Mouse (Mus musculus) R1 (cell line): ENCODE data around the gene Pdcl3.

Experiments
- DNase-seq: peaks from one replicate; pipeline ENCODE4 v3.0.0-alpha.2; 2018; ENCODE audit warnings: low read depth, low spot score

The Pdcl3 gene

DNA sequence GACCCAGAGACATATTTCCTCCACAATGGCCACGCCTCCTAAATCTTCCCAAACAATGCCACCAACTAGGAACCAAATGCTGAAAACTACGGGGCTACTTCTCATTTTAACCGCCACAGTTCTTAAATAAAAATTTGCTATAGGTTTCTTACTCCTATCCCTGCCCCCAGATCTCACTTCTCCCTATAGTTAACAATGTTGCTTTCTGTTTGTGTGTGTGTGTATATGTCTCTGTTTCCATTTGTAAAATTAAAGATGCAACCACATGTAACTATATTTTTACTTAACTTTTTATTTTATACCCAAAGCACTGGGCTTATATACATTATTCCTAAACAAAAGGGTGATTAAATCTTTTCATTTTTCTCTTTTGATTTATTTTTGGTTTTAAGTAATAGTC, at the start of gene Pdcl3:
Gene Pdcl3 (plus strand): TSS at position 301 of the 400 bp plus-strand sequence.
- DNase-seq, result no peak

DNA sequence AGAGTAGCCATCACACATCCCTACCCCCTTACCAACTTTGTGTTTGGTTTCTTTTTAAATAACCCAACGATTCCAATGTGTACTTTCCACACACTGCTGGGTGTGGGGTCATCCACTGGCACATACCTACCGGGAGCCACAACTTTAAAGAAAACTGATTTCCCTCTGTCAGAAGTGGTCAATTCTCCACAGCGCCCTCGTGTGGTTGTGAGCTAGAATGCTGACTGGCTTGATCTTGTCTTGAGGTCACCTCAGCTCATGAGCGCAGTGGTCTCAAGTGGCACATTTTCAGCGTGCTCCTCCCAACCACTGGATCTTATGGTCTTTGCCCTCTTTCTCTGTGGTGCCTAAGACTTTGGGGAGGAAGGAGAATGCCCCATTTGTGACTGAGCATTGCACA, 48.6 kb upstream of the Pdcl3 start:
- peak; percentile 84 for DNase-seq

DNA sequence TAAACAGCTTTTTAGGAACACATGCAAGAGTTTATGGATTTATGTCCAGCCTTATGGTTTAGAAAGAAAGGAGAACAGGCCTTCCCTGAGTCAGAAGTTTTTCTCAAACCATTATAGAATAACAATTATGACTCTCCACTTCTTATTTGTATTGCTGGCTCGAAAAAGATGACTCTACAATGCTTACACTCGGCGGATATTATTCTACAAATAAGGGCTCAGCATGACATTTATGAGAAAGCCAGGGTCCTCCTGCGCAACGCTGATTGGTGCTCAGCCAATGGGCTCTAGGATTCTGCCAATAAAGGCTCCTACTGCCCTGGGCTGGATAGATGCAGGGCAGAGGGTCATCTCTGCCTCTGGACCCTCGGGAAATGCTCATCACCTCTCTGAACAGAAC, 46.6 kb upstream of the Pdcl3 start, which contains the start of gene Nms:
Gene Nms (plus strand): TSS at position 301 of the 400 bp plus-strand sequence.
- no peak for DNase-seq

DNA sequence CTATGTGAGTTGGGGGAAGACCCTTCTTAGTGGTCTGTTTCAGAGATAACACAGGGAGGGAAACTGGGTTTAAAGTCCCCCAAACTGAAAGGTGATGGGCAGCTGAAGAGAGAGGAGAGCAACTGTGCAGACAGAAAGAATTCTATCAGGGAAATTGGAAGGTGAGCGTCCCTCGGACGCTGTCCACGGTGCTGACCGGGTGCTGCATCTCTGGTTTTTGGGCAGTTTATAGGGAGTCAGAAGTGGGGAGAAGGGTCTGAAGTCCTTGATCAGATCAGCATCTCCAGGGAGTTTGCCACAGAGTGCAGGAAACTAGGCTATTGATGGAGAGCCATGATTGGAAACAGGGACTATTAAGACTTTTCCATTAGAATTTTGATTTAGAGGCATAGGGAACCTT, 45.8 kb upstream of the Pdcl3 start:
- peak; percentile 33 for DNase-seq

DNA sequence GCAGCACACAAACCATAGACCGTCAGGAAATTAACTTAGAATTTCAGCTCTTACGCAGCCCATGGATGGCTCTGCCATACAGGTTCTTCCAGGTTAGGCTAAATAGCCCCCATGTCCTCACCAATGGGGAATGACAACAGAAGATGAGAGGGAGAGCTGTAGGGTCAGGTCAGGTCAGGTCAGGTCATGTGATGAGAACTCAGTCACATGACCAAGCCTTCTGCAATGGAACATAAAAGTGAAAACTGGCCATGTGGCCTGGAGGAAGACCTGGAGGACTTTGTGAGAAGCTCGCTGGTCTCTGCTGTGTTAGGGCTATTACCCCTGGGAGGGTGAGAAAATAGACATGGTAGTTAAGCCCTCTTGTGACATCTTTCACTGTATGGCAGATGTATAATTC, 29.0 kb upstream of the Pdcl3 start:
- DNase-seq, result no peak

DNA sequence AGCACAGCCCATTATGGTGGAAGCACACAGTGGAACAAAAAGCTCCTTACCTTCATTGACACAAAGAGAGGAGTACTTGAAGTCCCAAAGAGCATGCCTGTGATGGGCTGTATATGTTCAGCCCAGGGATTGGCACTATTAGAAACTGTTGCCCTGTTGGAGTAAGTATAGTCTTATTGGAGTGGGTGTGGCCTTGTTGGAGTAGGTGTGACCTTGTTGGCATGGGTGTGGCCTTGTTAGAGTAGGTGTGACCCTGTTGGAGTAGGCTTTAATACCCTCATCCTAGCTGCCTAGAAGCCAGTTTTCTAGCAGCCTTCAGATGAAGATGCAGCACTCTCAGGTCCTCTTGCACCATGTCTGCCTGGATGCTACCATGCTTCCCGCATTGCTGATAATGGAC, 16.3 kb upstream of the Pdcl3 start:
- DNase-seq, result peak; percentile 36

DNA sequence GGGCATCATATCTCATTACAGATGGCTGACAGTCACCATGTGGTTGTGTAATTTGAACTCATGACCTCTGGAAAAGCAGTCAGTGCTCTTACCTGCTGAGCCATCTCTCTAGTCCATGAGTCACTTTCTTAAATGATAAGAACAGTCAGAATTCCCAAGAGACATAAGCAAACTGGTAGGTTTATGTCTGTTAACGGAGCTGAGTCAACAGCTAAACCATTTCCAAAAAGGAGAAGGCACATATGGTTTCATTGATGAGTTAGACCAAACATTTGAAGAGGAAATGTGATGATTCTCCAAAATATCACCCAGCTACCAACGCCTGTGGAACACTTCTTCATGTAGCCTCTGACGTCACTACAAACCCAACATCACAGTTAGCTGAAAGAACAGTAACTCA, 13.7 kb upstream of the Pdcl3 start:
- no peak for DNase-seq

DNA sequence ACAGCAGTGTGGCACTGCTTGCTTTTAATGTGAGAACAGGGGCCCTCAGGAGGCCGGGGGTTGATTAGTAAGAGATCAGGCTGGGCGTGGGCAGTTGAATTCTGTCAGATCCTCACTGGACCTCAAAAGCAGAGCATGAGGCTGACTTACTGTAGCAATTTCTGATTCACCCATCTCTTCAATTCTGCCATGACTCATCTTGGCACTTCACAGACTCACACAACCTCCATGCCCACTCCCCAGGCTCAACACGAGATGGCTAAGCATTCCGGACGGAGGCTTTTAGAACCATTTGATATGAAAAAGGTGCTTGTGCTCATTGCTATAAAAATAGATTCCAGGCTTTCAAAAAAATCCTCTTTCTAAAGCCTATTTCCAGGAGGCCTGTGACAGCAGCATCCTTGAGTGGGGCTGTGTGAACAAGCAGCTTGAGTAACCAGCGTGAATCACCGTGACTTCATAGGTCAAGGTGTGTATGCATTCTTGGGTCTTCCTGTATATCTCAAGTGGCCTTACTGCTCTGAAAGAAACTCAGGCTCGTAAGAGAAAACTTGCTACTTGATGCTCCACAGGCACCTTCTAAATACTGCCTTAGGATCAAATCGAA, 12.3 kb upstream of the Pdcl3 start:
- DNase-seq, result no peak

DNA sequence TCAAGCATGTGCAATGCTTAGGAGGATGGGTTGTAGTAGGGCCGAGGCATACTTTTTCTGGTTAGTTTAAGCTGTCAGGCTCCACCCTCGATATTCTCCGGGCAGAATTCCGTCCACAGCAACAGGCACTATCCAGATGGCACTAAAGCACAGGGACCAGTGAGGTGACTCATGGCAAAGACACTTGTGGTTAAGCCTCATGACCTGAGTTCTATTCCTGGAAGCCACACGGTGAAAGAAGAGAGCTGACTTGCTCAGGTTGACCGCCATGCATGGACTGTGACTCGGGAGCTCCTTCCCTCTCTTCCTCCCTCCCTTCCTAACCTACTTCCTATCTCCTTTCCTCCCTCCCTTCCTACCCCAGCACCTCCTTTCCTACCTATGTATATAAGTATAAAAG, 5.5 kb upstream of the Pdcl3 start:
- DNase-seq, result no peak

DNA sequence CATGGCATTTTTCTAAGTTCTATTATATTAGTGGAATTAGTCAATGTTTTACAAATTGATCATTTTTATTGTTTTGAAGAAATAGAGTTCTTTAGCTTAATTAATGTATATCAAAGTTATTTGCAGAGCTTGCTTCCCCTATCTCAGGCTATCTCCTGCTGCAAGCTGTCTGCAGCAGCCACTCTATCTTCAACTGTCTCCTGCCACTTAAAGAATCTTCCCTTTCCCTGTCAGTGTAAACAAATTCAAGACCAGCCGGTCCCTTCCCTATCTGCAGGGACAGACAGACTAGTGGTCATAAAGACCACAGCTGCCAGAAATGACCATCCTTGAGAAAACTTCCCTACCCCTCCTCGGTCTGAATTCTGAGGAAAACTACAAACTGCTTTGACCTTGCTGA, 1.5 kb upstream of the Pdcl3 start:
- DNase-seq, result no peak

DNA sequence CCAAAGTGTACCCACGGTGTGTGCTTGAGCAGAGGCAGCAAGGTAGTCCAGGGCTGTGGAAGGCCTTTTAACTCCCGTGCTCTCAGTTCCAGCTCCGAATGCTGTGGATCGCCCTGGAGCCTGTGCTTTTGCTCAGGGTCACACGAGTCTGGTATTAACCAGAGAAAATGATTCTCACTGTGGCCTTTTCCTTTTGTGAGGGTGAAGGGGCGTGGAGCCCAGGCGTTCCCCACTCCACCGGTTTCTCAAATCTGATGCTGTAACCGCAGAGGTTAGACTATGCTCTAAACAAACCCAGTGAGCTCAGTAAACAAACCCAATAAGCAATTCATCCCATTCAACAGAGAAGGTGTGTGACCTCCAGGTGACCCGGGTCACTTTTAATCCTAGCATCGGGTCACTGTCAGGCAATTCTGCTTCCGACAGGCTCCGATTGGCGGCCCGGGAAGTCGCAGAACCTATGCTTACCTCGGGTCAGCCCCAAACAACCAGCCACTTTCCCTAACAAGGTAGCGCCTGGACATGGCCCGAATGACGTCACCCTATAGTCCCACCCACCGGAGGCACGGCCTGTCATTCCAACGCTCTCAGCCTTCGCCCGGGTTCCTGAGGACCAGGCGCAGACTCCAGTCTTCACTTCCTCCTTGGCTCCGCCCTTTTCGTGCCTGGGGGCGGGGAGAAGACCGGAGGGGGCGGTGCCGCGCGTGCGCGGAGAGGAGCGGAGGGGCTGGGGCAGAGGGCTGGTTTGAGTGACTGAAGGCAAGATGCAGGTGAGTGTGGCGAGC, 1.9 kb downstream of the Pdcl3 start:
- peak; percentile 98 for DNase-seq

DNA sequence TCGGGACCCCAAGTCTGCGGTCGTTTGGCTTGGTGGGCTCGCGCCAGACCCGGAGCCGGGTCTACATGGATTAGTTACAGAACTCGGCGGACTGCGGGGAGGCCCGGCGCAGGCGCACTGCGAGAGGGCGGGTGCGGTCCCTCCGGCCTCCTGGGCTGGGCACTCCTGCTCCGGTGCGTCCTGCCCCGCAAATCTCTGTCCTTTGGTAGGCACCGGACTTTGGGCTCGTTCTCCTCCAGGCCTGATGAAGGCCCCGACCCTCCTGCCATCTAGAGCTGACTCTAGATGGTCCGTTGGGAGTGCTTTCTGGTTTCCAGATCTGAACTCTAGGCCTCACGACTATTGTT, 2.4 kb downstream of the Pdcl3 start:
- no peak for DNase-seq

DNA sequence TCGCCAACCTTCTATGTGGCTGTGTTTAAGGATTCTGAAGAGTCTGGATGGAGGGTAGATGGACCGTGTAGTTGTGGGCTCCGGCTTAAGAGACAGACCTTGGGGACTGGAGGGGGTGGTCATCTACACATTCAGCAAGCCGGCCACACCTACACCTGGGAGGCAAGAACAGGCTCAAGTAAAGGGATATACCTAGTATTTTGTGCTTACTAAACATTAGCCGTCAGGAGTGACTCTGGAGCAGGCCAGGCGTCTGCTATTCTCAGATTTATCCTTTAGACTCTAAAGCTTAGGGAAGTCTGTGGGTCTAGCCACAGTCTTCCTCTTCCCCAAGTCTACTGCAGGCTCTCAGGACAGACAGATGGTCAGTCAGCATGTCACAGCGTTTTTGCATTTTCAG, 2.9 kb downstream of the Pdcl3 start:
- DNase-seq, result no peak

DNA sequence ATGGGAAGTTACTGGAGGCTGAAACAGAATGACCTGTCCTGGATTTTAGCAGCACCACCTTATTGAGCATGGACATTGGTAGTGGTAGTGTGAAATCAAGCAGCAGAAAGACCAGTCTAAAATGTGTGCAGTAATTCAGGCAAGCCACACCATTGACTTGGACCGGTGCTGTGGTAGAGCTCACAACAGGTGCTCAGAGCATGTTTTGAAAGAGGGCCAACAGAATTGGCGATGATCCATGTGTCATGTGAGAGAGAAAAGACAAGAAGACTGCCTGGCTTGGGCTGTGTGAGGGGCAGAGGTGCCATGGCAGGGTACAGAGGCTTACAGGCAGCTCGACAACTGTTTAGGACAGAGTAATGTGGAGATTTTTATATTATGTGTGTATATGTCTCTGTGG, 7.0 kb downstream of the Pdcl3 start:
- no peak for DNase-seq

DNA sequence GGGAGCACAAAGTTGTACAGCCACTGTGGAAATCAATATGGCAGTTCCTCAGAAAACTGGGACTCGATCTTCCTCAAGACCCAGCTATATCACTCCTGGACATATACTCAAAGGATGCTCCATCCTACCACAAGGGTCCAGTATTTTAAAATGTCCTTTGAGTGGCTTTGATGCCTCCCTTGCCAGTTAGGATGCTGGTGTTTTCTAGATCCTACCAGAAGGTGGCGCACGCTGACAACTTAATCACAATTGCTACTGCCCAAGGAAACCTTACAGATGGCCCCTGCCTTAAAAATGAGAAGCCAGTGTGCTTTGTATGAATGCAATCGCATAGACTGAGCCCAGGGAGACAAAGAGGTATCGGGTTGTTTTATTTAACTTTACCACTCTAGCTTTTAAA, 15.7 kb downstream of the Pdcl3 start:
- peak; percentile 77 for DNase-seq

DNA sequence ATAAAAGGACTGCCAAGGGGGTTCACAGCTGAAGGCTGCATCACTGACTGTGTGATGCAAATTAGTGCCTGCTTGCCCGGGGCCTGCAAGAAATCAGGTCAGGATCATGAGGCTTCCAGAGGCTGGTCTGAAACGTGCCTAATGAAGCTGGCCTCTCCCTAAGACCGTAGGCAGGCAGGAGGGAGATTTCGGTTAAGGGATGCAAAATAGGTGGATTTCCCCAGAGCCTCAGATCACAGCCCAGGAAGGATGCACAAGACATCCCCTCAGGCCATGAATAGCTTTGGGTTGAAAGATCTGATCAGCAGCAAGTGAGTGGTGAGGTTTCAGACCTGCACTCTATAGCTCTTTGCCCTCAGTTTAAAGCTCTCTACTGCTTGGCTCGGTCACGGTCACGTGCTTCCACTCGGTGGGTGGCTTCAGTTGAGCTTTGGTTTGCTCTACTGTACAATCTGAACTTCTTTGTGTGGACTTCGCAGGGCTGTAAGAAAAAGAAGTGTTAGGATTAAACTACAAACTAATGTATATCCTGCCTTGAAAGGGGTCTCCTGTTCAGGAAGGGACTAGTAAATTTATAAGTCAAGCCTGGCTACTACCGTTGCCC, 20.4 kb downstream of the Pdcl3 start:
- DNase-seq, result no peak

DNA sequence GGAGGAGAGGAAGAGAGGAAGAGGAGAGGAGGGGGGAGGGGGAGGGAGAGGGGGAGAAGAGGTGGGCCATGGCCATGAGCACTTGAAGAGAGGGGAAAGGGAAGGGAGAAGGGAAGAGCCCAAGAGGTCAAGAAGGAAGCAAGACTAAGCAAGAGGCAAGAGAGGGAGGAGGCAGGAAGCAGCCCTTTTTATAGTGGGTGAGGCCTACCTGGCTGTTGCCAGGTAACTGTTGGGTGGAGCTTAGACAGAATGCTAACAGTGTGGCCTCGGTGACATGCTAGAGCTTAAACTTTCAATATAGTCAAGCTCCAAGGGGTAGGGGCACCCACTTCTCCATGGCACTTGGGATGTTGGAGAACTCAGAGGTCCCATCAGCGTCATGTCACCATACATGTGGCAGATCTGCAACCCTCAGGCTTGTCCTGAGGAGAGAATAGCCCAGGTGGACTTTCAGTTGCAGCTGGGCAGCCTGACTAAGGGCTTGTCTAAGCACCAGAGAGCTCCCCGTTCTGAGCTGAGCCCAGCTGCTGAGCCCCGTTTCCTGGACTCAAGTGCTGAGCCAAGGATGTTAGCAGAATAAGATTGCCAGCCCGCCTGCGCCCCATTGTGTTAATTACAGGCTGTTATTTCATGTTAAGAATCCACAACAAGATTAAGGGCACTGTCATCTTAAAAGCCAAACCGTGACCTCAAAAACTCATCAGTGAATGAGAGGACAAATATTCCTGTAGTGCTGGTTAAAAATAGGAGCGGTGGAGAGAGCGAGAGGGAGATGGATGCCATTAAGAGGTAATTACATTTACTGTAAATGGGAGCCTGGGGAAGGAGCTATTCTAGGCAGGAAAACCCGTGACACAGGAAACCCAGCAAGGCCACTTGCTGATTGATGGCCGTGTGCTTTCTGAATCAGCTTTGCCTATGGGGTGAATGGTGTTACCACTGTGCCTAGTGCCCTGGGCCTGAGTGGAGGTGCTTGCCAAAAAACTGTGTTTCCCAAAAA, 21.7 kb downstream of the Pdcl3 start:
- DNase-seq, result peak; percentile 32

DNA sequence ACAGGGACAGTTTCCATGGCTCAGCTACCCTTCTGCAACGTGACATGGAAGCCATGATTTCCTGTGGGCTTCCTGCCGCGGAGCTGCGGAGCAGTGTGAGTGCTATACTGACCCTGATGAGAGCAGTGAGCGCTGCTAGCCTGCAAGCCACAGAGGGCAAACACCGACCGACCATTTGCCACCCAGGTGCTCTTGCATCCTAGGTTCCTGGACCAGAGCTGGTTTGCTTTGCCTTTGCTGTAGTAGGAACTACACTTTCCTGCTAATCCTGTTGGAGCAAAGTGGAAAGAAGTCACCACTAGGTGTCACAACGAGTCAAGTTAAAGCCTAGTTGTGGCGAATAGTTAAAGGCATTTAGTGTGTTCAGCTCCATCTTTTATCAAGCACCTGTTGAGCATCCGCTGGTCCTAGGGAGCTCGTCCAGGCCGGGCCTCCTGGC, 25.2 kb downstream of the Pdcl3 start:
- DNase-seq, result peak; percentile 81

DNA sequence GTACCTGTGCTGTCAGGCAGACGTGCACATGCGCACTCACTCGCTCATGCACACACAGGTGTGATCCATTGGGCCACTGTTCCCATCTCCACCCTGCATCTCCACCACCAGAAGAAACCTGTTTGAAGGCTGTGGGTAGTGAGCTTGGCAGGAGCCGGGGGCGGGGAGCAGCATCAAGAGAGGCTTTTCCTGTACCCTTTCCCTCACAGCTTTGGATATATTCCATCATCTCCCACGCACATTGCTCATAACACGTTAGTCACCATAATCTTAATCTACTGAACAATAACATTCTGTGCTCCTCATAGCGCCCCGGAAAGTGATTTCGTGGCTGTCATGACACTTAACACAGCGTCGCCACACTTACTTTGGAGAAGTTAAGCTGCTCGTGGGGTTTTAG, 27.2 kb downstream of the Pdcl3 start:
- DNase-seq, result no peak

DNA sequence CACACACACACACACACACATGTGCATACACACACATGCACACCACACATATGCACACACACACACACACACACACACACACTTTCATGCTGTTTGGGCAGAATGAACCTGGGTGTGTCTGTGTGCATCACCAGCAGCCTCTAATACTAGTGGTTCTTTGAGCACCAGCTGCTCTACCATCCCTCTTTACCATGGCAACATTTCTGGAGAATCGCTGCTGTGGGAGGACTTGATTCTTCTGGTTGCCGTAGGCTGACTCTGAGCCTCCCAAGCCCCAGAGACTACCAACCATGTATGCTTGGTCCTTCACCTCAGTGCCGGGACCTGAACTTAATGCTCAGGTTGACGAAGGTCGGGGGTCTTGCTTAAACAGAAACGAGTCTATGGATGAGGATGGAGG, 28.4 kb downstream of the Pdcl3 start:
- no peak for DNase-seq

DNA sequence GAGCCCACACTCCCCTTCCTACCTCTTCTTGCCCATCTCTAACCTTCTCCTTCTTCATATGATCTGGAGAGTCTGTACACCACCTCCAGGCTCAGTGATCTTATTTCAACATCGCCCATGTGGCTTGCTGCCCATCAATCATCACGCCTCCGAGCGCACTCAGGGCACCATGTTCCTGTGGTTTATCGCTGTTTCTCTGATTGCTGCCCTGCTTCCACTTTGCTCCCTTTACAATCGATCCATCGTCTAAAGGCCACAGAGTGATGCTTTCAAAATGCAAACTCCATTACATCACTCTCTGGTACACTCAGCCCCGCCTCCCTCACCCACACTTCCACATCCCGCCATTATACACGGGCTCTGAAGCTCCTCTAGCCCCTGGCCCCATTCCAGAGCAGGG, 30.1 kb downstream of the Pdcl3 start:
- DNase-seq, result no peak

DNA sequence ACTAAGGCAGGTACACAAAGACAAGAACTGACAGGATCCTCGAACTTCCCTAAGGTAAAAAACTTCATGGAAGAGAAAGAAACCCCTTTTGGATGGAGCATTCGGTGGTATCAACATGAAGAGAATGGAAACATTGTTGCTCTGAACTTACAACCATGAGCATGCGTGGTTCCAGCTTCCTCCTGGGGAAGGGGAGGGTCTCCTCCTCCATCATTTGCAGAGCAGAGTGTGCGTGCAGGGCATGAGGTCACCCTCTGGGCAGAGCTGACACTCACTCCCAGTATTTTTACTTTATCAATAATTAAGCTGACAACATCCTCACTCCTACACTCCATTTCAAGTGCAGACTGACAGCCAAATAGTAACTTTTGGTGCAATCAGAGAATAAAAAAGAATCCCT, 32.5 kb downstream of the Pdcl3 start:
- no peak for DNase-seq
